Mouse (Mus musculus): ENCODE measurements around the gene Gm47791. TPM values are rescaled to one million over a fixed set of nuclear protein-coding genes. Genes with fewer than 3 reads are reported as not detected.

Gm47791 gene
- polyA plus RNA-seq, 1 experiment from 2014 or later = not detected

DNA sequence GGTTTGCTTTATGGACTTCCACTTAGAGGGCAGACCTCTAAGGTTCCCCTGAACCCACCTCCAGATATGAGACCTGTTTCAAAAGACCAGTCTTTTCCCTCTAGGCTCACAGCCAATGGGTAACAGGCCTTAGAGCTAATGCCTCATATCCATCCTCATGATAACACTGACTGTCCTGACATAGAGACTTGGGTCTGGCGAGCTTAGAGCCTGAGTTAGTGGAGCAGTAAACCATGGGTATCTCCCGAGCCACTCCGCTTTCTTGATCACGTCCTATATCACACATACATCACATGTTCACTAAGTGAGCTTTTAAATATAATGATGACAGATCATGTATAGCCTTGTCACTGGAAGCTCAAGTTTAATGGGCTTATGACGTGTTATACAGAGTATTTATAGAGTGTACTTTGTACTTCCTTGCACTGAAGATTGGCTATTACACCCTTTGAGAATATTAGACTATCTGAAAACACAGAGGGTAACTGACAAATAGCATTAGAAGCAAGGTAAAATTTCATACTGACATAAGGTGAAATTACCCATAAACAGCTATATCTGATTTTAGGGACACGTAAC, 8.4 kb upstream of the Gm47791 start:
- Histone ChIP-seq H3K27ac (no peak overlapping the region), H3K36me3 (no peaks in the 10 kb centered on the region), H3K4me2 (replicated peaks) (no peak overlapping the region), H3K9me3 (replicated peaks) (no peaks in the 10 kb centered on the region), H3K4me1 (no peaks in the 10 kb centered on the region), H3K4me3 (no peak overlapping the region), H3K27me3 (no peaks in the 10 kb centered on the region), H3K9ac (no peak overlapping the region)
- no peak for ATAC-seq (ENCODE audit: low FRiP score)
- WGBS = 90% methylated on average over 6 of the region's 6 CpGs

DNA sequence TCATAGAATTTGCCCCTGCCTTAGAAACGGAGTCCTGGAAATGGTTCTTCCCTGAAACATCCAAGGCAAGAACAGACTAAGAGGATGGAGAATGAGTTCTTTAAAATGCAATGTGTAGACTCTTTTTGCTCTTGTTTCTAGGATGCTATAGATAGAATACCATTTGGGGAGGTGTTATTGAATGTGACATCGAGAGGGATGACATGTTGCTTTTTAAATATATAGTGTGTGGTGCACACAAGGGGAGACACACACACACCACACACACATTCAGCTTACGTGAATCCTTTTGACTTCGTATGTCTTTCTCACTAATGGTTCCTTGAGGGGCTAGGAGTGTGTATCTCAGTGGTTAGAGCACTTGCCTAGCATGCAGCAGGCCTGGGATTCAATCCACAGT, 4.2 kb upstream of the Gm47791 start:
- H3K36me3 ChIP-seq = 0 out of 2 replicates have a peak, but pooled peaks cover 4% of the 10 kb centered on the region
- ATAC-seq (ENCODE audit: low FRiP score) = no peak
- H3K4me1 ChIP-seq = no peaks in the 10 kb centered on the region
- H3K4me3 ChIP-seq = no peak overlapping the region
- no peak overlapping the region for H3K27ac ChIP-seq
- H3K27me3 ChIP-seq = no peaks in the 10 kb centered on the region
- H3K4me2 ChIP-seq (replicated peaks) = no peak overlapping the region
- WGBS = 95% methylated on average over 4 of the region's 4 CpGs
- H3K9ac ChIP-seq = no peak overlapping the region
- no peaks in the 10 kb centered on the region for H3K9me3 ChIP-seq (replicated peaks)

DNA sequence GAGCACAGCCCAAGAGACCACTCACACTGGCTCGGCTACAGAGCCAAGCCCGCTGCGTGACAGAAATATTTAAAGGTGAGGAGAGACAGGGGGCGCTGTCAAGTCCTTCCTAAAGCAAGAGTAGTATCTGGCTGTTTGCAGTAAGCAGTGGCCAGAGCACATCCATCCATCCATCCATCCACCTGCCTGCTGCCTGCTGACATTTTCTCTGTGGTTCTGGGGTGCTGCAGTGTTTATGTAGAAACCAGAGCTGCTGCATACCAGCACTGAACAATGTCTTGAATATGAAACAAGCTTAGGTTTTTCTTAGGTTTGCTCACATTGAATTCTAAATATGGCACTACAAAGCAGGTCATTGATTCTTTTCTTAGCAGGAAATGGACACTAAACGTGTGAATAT, 2.2 kb upstream of the Gm47791 start:
- no peak for ATAC-seq (ENCODE audit: low FRiP score)
- Histone ChIP-seq H3K4me1 (no peaks in the 10 kb centered on the region), H3K4me3 (no peak overlapping the region), H3K27me3 (no peaks in the 10 kb centered on the region), H3K27ac (no peak overlapping the region), H3K9me3 (replicated peaks) (no peaks in the 10 kb centered on the region), H3K9ac (no peak overlapping the region), H3K4me2 (replicated peaks) (no peak overlapping the region), H3K36me3 (0 out of 2 replicates have a peak, but pooled peaks cover 4% of the 10 kb centered on the region)
- WGBS = 75% methylated on average over 5 of the region's 5 CpGs

DNA sequence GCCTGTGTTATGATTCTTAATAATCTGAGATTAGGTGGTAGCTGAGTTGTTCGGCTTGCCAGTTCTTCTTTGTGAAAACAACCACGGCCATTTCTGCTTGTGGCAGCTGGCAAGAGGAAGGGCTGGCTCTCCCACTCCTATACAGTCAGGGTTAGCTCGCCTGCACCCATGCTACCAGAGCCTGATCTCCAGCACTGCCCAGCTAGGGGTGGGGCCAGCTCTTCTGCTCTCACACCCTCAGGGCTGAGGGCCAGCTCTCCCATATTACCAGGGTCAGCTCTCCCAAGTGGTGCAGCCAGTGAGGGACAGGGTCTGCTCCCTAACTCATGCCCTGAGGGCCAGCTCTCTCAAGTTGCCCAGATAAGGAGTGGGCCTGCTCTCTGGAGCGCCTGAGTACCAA, 1.4 kb upstream of the Gm47791 start:
- WGBS = 84% methylated on average over 4 of the region's 4 CpGs
- Histone ChIP-seq H3K27ac (no peak overlapping the region), H3K4me3 (no peak overlapping the region), H3K4me2 (replicated peaks) (no peak overlapping the region), H3K27me3 (no peaks in the 10 kb centered on the region), H3K4me1 (no peaks in the 10 kb centered on the region), H3K9me3 (replicated peaks) (no peaks in the 10 kb centered on the region), H3K9ac (no peak overlapping the region), H3K36me3 (0 out of 2 replicates have a peak, but pooled peaks cover 4% of the 10 kb centered on the region)
- ATAC-seq (ENCODE audit: low FRiP score) = no peak

DNA sequence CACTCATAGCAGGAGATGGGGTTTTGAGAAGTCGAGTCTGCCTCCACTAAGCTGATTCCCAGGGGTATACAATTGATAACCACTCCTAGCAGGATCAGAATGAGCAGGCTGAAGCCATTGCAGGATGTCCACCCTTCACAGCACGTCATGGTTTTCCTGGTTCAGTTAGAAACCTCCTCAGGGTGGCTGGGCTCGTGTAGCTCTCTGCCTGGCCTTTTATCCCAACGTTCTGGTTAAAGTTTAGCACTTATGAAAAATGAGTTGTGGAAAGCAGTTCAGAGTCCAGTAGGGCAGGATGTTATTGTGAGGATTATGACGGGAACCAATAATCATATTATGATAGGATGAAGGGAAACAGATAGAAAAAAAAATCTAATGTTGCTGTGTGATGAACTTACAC, 2.8 kb downstream of the Gm47791 start, which contains the start of gene Tm4sf20:
Gene Tm4sf20, minus strand, starts transcription at position 193 of the 400 bp plus-strand sequence.
- Histone ChIP-seq H3K4me2 (replicated peaks) (no peak within 1 kb of the TSS), H3K4me1 (no peaks in the 10 kb centered on the region), H3K27ac (no peak within 1 kb of the TSS), H3K36me3 (0 out of 2 replicates have a peak, but pooled peaks cover 4% of the 10 kb centered on the region), H3K9ac (no peak within 1 kb of the TSS), H3K9me3 (replicated peaks) (no peaks in the 10 kb centered on the region), H3K4me3 (no peak within 1 kb of the TSS), H3K27me3 (no peaks in the 10 kb centered on the region)
- 75% methylated on average over 5 of the region's 5 CpGs for WGBS
- ATAC-seq (ENCODE audit: low FRiP score) = no peak

DNA sequence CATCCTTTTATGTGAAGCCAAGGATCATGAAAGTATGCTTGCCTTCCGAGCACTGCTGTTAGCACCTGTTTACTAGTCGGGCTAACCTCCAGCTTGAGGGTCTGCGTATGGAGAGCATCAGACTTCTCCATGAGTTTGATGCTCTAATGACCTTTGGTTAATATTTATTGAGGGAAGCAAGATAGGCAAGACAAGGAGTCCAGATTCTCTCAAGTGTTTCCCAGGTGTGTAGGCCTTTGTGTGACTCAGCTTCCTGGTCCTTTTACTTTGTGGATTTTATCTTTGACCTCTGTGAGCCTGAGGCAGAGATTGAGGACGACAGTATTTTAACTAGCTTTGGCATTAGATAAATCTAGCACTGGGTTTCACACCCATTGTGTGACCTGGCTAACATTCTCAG, 4.4 kb downstream of the Gm47791 start:
- WGBS = 81% methylated on average over 4 of the region's 4 CpGs
- no peaks in the 10 kb centered on the region for H3K4me1 ChIP-seq
- H3K9me3 ChIP-seq (replicated peaks) = no peaks in the 10 kb centered on the region
- no peak overlapping the region for H3K4me3 ChIP-seq
- H3K27ac ChIP-seq = no peak overlapping the region
- no peak overlapping the region for H3K9ac ChIP-seq
- H3K27me3 ChIP-seq = no peaks in the 10 kb centered on the region
- H3K4me2 ChIP-seq (replicated peaks) = no peak overlapping the region
- peaks cover 16% of the 10 kb centered on the region; the same call in 1 of the 2 replicates for H3K36me3 ChIP-seq
- no peak for ATAC-seq (ENCODE audit: low FRiP score)

DNA sequence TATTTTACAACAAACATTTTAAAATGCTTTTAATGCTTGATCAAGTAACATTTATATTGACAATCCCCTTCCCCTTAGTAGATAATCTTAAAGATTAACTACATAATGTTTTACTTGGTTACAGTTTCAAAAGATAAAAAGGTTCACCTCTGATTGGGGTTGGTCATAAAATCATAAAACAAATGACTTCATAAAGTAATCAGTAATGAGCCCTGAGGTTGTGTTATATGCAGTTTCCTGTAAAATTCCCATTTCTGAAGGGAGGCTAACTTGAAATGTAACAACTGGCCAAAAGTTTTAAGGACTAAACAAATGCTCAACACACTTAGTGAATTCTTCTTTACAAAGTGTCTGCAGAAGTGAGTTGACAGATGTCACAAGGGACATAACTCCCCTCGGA, 4.8 kb downstream of the Gm47791 start:
- Histone ChIP-seq H3K27me3 (no peaks in the 10 kb centered on the region), H3K27ac (no peak overlapping the region), H3K4me3 (no peak overlapping the region), H3K4me2 (replicated peaks) (no peak overlapping the region), H3K9ac (no peak overlapping the region), H3K36me3 (peaks cover 19% of the 10 kb centered on the region; the same call in 1 of the 2 replicates), H3K4me1 (no peaks in the 10 kb centered on the region), H3K9me3 (replicated peaks) (no peaks in the 10 kb centered on the region)
- no peak for ATAC-seq (ENCODE audit: low FRiP score)
- 78% methylated on average over 1 of the region's 1 CpGs for WGBS

DNA sequence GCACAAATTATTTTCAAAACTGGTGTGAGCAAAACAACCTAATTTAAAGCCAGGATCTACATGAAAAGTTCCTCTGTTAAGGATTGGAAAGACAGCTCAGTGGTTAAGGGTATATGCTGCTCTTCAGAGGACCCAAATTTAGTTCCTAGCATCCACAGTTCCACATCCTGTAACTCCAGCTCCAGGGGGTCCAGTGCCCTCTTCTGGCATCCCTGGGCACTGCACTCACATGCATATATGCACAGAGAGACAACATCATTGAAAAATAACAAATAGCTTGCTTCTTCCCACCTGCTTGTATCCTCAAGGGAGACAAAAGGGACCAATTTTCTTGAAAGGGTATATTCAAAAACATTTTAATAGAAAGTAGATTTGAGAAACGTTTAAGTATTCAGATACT, 8.8 kb downstream of the Gm47791 start:
- WGBS = 81% methylated on average over 1 of the region's 1 CpGs
- no peak overlapping the region for H3K27ac ChIP-seq
- H3K9ac ChIP-seq = no peak overlapping the region
- H3K36me3 ChIP-seq = peaks cover 21% of the 10 kb centered on the region; the same call in 1 of the 2 replicates
- H3K4me3 ChIP-seq = no peak overlapping the region
- no peaks in the 10 kb centered on the region for H3K27me3 ChIP-seq
- no peak for ATAC-seq (ENCODE audit: low FRiP score)
- no peaks in the 10 kb centered on the region for H3K9me3 ChIP-seq (replicated peaks)
- H3K4me2 ChIP-seq (replicated peaks) = no peak overlapping the region
- H3K4me1 ChIP-seq = no peaks in the 10 kb centered on the region

DNA sequence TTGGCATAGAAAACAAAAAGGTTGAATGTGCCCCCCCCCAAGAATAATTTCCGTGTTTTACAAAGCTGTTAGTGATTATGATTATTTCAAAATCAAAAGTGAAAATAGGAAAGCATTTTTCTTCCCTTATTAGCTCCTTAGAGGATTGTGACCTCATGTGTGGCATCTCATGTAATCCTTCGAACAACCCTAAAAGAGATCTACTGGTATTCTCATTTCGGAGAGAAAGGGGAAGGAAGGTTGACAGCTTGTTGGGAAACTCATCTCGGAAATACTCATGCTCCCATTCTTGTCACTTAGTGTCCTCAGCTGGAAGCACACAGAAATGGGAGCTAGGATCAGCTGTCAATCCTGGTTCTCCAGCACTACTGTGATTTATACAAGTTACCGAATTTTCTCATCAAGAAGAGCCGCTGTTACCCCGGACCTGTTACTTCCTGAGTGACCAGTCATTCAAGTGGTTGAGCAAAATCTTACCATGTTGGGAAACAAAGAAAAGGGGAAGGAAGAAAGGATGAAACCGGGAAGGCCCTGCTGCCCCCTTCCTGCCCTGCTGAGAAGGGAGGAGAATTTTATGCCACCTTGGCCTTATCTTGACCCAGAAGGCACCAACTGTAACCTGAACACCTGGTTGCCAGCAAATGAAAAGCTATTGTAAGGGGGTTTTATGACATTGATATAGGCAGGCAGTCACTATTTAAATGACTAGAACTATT, 9.4 kb downstream of the Gm47791 start:
- no peak overlapping the region for H3K27ac ChIP-seq
- no peak overlapping the region for H3K4me3 ChIP-seq
- 92% methylated on average over 8 of the region's 8 CpGs for WGBS
- no peak for ATAC-seq (ENCODE audit: low FRiP score)
- H3K4me1 ChIP-seq = no peaks in the 10 kb centered on the region
- H3K9me3 ChIP-seq (replicated peaks) = no peaks in the 10 kb centered on the region
- H3K36me3 ChIP-seq = peaks cover 21% of the 10 kb centered on the region; the same call in 1 of the 2 replicates
- H3K4me2 ChIP-seq (replicated peaks) = no peak overlapping the region
- H3K27me3 ChIP-seq = no peaks in the 10 kb centered on the region
- H3K9ac ChIP-seq = no peak overlapping the region

DNA sequence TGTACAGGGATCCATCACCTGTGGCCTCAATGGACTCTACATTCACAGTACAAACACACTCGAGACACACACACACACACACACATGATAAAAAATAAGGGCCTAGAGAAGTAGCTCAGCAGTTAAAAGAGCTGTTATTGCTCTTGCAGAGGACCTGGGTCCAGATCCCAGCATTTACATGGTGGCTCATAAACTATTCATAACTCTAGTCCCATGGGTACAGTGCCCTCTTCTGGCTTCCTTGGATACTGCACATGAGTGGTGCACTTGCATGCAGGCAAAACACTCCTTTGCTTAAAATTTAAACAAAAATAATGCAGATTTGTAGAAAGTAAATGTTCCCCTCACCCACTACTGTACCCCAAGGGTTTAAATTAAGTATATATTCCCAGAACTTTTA, 11.5 kb downstream of the Gm47791 start:
- 93% methylated on average over 1 of the region's 1 CpGs for WGBS

DNA sequence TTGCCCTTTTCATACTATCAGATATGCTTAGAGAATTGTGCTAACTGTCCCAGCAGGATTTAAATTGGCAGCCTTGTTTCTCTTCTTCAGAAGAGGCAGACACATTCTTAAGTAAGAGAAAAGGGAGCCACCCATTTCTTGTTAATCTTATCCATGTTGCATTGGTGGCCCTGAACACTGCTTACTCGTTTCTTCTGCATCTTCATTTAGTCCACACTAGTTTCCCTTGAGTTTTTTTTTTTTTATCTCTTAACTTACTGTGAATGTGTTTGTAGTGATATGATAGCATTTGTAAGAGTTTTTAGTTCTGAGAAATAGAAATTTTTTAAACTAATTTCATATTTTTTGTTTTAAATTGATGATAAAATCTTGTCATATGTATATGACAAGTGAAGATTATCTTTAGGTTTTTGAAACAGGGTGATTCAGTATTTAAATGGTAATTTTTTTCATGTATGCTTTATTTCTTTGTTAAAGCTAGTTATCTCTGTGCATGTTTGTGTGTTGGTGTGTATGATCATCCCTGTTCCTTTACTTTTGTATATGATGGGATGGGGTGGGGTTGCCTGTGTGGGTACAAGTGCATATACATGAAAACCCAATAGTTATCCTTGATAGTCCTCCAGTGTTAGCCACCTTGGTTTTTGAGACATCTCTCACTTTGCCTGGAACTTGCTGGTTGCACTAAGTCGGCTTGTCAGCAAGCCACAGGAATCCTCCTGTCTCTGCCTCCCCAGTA, 23.2 kb downstream of the Gm47791 start:
- Histone ChIP-seq H3K4me3 (no peak overlapping the region), H3K9ac (no peak overlapping the region), H3K36me3 (peaks cover 26% of the 10 kb centered on the region), H3K4me1 (no peaks in the 10 kb centered on the region), H3K27ac (no peak overlapping the region), H3K9me3 (replicated peaks) (no peaks in the 10 kb centered on the region), H3K27me3 (no peaks in the 10 kb centered on the region), H3K4me2 (replicated peaks) (no peak overlapping the region)
- ATAC-seq (ENCODE audit: low FRiP score) = no peak
- 92% methylated on average over 2 of the region's 2 CpGs for WGBS

More for the DNA sequence above, 11.5 kb downstream of the Gm47791 start:
- Histone ChIP-seq H3K4me3 (no peak overlapping the region), H3K27ac (no peak overlapping the region), H3K9ac (no peak overlapping the region), H3K36me3 (peaks cover 37% of the 10 kb centered on the region), H3K4me1 (no peaks in the 10 kb centered on the region), H3K27me3 (no peaks in the 10 kb centered on the region), H3K4me2 (replicated peaks) (no peak overlapping the region), H3K9me3 (replicated peaks) (no peaks in the 10 kb centered on the region)
- ATAC-seq (ENCODE audit: low FRiP score) = no peak

DNA sequence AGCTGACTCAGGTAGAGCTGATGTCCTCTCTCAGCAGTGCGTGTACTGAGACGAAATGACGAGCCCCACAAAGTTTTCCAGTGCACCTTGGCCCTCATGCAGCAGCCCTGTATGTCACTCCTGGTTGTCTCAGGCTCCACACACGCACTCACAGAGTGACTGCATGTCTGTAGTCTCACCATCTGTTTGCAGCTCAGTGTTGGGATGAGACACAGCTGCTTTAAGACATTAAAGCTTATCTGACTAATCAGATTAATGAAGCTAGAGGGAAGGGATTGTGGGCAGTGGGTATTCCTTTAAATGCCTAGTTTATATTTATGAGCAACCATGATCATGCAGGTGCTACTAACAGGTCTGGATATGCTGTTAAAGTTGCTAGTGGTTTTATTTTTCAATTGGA, 24.6 kb downstream of the Gm47791 start:
- Histone ChIP-seq H3K36me3 (peaks cover 27% of the 10 kb centered on the region), H3K9me3 (replicated peaks) (no peaks in the 10 kb centered on the region), H3K4me3 (no peak overlapping the region), H3K27me3 (no peaks in the 10 kb centered on the region), H3K27ac (no peak overlapping the region), H3K4me2 (replicated peaks) (no peak overlapping the region), H3K4me1 (no peaks in the 10 kb centered on the region), H3K9ac (no peak overlapping the region)
- ATAC-seq (ENCODE audit: low FRiP score) = no peak
- WGBS = 92% methylated on average over 4 of the region's 4 CpGs

All from hindbrain, embryonic 12.5 days (tissue).